Mouse (Mus musculus): ENCODE results near the gene Hirip3. TPM values are rescaled to one million over a fixed set of nuclear protein-coding genes. Genes with fewer than 3 reads are reported as not detected.

The Hirip3 gene
- polyA plus RNA-seq, 1 experiment from 2014 or later = 26.7 TPM

- H3K4me3 ChIP-seq (ENCODE audit: low read depth, low read length) = no peak overlapping the region
- H3K9ac ChIP-seq = no peak overlapping the region
- ATAC-seq (ENCODE audit: insufficient read depth) = no peak
- no peak overlapping the region for H3K4me2 ChIP-seq
- no peak for TF ChIP-seq CTCF (IDR thresholded peaks at IDR 0.05; ENCODE audit: low read depth)
- no peaks in the 10 kb centered on the region for H3K36me3 ChIP-seq (ENCODE audit: insufficient read depth)
- no peaks in the 10 kb centered on the region for H3K9me3 ChIP-seq (ENCODE audit: low read depth, low read length)
- H3K27me3 ChIP-seq (ENCODE audit: insufficient read depth, low read length) = no peaks in the 10 kb centered on the region
- no peaks in the 10 kb centered on the region for H3K4me1 ChIP-seq (ENCODE audit: insufficient read depth)
- H3K27ac ChIP-seq (ENCODE audit: low read depth) = no peak overlapping the region
- WGBS = 66% methylated on average over 3 of the region's 3 CpGs
- no peak for DNase-seq
These were observed 53.1 kb downstream of the Hirip3 start for GRCm38 (mm10) chr7:126914844-126915243.

Other genes with a start within 250 kb of the Hirip3 start
- gene Nupr1, start 231.1 kb upstream of the Hirip3 start, polyA plus RNA-seq (2014; fragmentation: Nextera tagmentation; extraction: Ambion mirVana) = 9.7 and 10.7 TPM in 2 replicates
- 49.5 and 61.3 TPM in 2 replicates for gene Sgf29, start 212.7 kb upstream of the Hirip3 start, polyA plus RNA-seq (2014; fragmentation: Nextera tagmentation; extraction: Ambion mirVana)
- 1.4 and 2.6 TPM in 2 replicates for gene Sult1a1, start 185.5 kb upstream of the Hirip3 start, polyA plus RNA-seq (2014; fragmentation: Nextera tagmentation; extraction: Ambion mirVana)
- 123 and 126 TPM in 2 replicates for gene Bola2, start 166.6 kb upstream of the Hirip3 start, polyA plus RNA-seq (2014; fragmentation: Nextera tagmentation; extraction: Ambion mirVana)
- 8.9 and 9.7 TPM in 2 replicates for gene Slx1b, start 166.2 kb upstream of the Hirip3 start, polyA plus RNA-seq (2014; fragmentation: Nextera tagmentation; extraction: Ambion mirVana)
- 29.2 and 29.3 TPM in 2 replicates for gene Coro1a, start 154.2 kb upstream of the Hirip3 start, polyA plus RNA-seq (2014; fragmentation: Nextera tagmentation; extraction: Ambion mirVana)
- gene Mapk3, start 102.4 kb upstream of the Hirip3 start, polyA plus RNA-seq (2014; fragmentation: Nextera tagmentation; extraction: Ambion mirVana) = 111 and 117 TPM in 2 replicates
- 3.3 and 3.4 TPM in 2 replicates for gene Gdpd3, start 95.6 kb upstream of the Hirip3 start, polyA plus RNA-seq (2014; fragmentation: Nextera tagmentation; extraction: Ambion mirVana)
- 87.8 and 91.2 TPM in 2 replicates for gene Ypel3, start 85.0 kb upstream of the Hirip3 start, polyA plus RNA-seq (2014; fragmentation: Nextera tagmentation; extraction: Ambion mirVana)
- gene Tbx6, start 80.5 kb upstream of the Hirip3 start, polyA plus RNA-seq (2014; fragmentation: Nextera tagmentation; extraction: Ambion mirVana) = 0.28 TPM in 1 of 2 replicates, not detected in the other
- 278 and 300 TPM in 2 replicates for gene Ppp4c, start 69.5 kb upstream of the Hirip3 start, polyA plus RNA-seq (2014; fragmentation: Nextera tagmentation; extraction: Ambion mirVana)
- 0.17 and 0.88 TPM in 2 replicates for gene Fam57b, start 64.3 kb upstream of the Hirip3 start, polyA plus RNA-seq (2014; fragmentation: Nextera tagmentation; extraction: Ambion mirVana)
- not detected in 2 replicates for gene 4930451I11Rik, start 30.3 kb upstream of the Hirip3 start, polyA plus RNA-seq (2014; fragmentation: Nextera tagmentation; extraction: Ambion mirVana)
- gene Doc2a, start 14.6 kb upstream of the Hirip3 start, polyA plus RNA-seq (2014; fragmentation: Nextera tagmentation; extraction: Ambion mirVana) = 0.33 and 0.80 TPM in 2 replicates
- gene Ino80e, start 405 bp downstream of the Hirip3 start, polyA plus RNA-seq (2014; fragmentation: Nextera tagmentation; extraction: Ambion mirVana) = 92.9 and 99.7 TPM in 2 replicates
- 34.8 and 40.1 TPM in 2 replicates for gene Taok2, start 22.7 kb downstream of the Hirip3 start, polyA plus RNA-seq (2014; fragmentation: Nextera tagmentation; extraction: Ambion mirVana)
- gene Tmem219, start 60.9 kb downstream of the Hirip3 start, polyA plus RNA-seq (2014; fragmentation: Nextera tagmentation; extraction: Ambion mirVana) = 26.7 and 31.5 TPM in 2 replicates
- gene Kctd13, start 66.9 kb downstream of the Hirip3 start, polyA plus RNA-seq (2014; fragmentation: Nextera tagmentation; extraction: Ambion mirVana) = 12.1 and 15.7 TPM in 2 replicates
- 0.39 TPM in 1 of 2 replicates, not detected in the other for gene Asphd1, start 87.6 kb downstream of the Hirip3 start, polyA plus RNA-seq (2014; fragmentation: Nextera tagmentation; extraction: Ambion mirVana)
- 0.68 and 1.1 TPM in 2 replicates for gene Sez6l2, start 88.6 kb downstream of the Hirip3 start, polyA plus RNA-seq (2014; fragmentation: Nextera tagmentation; extraction: Ambion mirVana)
- 86.1 and 92.8 TPM in 2 replicates for gene Cdipt, start 113.9 kb downstream of the Hirip3 start, polyA plus RNA-seq (2014; fragmentation: Nextera tagmentation; extraction: Ambion mirVana)
- gene Cdiptos, start 114.1 kb downstream of the Hirip3 start, polyA plus RNA-seq (2014; fragmentation: Nextera tagmentation; extraction: Ambion mirVana) = 1.5 TPM in 2 replicates
- 7.7 and 8.0 TPM in 2 replicates for gene Mvp, start 152.6 kb downstream of the Hirip3 start, polyA plus RNA-seq (2014; fragmentation: Nextera tagmentation; extraction: Ambion mirVana)
- 0.85 TPM in 1 of 2 replicates, not detected in the other for gene Pagr1b, start 154.5 kb downstream of the Hirip3 start, polyA plus RNA-seq (2014; fragmentation: Nextera tagmentation; extraction: Ambion mirVana)
- gene Pagr1a, start 155.4 kb downstream of the Hirip3 start, polyA plus RNA-seq (2014; fragmentation: Nextera tagmentation; extraction: Ambion mirVana) = 21.9 and 44.5 TPM in 2 replicates
- gene Gm42742, start 159.1 kb downstream of the Hirip3 start, polyA plus RNA-seq (2014; fragmentation: Nextera tagmentation; extraction: Ambion mirVana) = 37.4 and 54.0 TPM in 2 replicates
- 4.7 and 5.9 TPM in 2 replicates for gene Prrt2, start 159.2 kb downstream of the Hirip3 start, polyA plus RNA-seq (2014; fragmentation: Nextera tagmentation; extraction: Ambion mirVana)
- gene Maz, start 165.1 kb downstream of the Hirip3 start, polyA plus RNA-seq (2014; fragmentation: Nextera tagmentation; extraction: Ambion mirVana) = 74.3 and 90.8 TPM in 2 replicates
- gene Kif22, start 180.5 kb downstream of the Hirip3 start, polyA plus RNA-seq (2014; fragmentation: Nextera tagmentation; extraction: Ambion mirVana) = 168 and 180 TPM in 2 replicates
- gene Zg16, start 225.4 kb downstream of the Hirip3 start, polyA plus RNA-seq (2014; fragmentation: Nextera tagmentation; extraction: Ambion mirVana) = not detected in 2 replicates
- gene AI467606, start 229.4 kb downstream of the Hirip3 start, polyA plus RNA-seq (2014; fragmentation: Nextera tagmentation; extraction: Ambion mirVana) = 6.3 and 6.5 TPM in 2 replicates